Mouse (Mus musculus) left cerebral cortex, adult 8-10 months (tissue): Measurements from ENCODE around the gene Ikzf4. TPM values are rescaled to one million over a fixed set of nuclear protein-coding genes. Genes with fewer than 3 reads are reported as not detected.

Source experiments
- DNase-seq, 2 experiments: peaks; one replicate each; pipeline ENCODE4 v3.0.0; 2022; ENCODE audit warnings: low spot score in 2 of 2
- microRNA-seq, 2 experiments: library from miRNA; unstranded; fragments of <30 nt; microRNA quantifications; one replicate each; pipeline ENCODE4 v1.2.0; 2022
- total RNA-seq, 4 experiments: library from RNA; stranded (reverse); gene quantifications; 2 replicates each; pipeline ENCODE4 v1.2.4; 2022

Ikzf4 gene
- total RNA-seq, 4 experiments from 2014 or later, result 12.0 to 15.9 (median 13.8) TPM

DNA sequence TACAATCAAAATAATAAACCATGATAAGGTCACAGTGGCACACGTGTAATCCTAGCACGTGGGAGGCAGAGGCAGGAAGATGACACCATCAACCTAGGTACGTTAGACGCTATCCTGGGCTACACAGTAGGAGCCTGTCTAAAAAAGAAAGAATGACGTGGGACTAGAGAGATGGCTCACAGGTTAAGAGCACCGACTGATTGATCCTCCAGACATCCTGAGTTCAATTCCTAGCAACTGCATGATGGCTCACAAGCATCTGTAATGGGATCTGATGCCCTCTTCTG, 32.7 kb downstream of the Ikzf4 start:
- DNase-seq, result no peak

GRCm38 (mm10) chr10:128612433-128613153, 33.2 kb downstream of the Ikzf4 start:
- peak in 1 of 2 experiments; percentile 45 for DNase-seq

GRCm38 (mm10) chr10:128606483-128606882, 39.3 kb downstream of the Ikzf4 start:
- DNase-seq, result no peak

GRCm38 (mm10) chr10:128602470-128603128, 43.2 kb downstream of the Ikzf4 start:
- no peak for DNase-seq

DNA sequence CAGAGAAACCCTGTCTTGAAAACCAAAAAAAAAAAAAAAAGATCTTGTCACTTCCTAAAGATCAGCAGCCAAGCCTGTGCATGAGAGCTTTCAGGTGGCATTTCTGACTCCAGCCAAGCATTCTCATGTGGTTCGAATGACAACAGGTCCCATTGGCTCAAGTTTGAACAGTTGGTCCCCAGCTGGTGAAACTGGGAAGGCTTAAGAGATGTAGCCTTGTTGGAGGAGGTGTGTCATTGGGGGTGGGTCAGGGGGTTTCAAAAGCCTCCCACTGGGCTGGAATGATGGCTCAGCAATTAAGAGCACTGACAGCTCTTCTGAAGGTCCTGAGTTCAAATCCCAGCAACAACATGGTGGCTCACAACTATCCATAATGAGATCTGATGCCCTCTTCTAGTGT, 44.3 kb downstream of the Ikzf4 start:
- DNase-seq, result no peak

- no peak for DNase-seq
These were observed 47.3 kb downstream of the Ikzf4 start for GRCm38 (mm10) chr10:128598476-128598875.

DNA sequence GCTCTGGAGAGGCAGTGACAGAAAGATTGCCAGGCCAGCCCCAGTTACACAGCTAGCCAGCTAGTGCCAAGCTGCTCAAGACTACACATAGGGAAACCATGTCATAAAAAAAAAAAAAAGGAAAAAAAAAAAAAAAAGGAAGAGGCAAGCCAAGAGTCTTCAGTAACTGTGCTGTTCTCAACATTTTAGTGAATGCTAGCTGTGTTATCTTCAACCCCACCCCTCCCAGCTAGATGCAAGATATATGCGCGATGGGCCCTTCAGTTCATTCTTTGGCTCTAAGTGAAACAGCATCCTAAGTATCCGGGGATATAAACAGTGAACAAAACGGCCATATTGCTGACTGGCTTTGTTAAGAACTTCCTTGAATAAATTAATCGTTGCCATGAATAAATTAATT, 53.0 kb downstream of the Ikzf4 start:
- DNase-seq, result no peak

GRCm38 (mm10) chr10:128591436-128591835, 54.4 kb downstream of the Ikzf4 start:
- DNase-seq, result no peak

GRCm38 (mm10) chr10:128590193-128590690, 55.5 kb downstream of the Ikzf4 start:
- no peak for DNase-seq

- DNase-seq, result no peak
These were observed 56.2 kb downstream of the Ikzf4 start, which contains the start of gene Erbb3 for GRCm38 (mm10) chr10:128589464-128590192. TSS of gene Erbb3 (minus strand) at chr10:128589652.

- DNase-seq, result no peak
These were observed 56.9 kb downstream of the Ikzf4 start for GRCm38 (mm10) chr10:128588775-128589463.

DNA sequence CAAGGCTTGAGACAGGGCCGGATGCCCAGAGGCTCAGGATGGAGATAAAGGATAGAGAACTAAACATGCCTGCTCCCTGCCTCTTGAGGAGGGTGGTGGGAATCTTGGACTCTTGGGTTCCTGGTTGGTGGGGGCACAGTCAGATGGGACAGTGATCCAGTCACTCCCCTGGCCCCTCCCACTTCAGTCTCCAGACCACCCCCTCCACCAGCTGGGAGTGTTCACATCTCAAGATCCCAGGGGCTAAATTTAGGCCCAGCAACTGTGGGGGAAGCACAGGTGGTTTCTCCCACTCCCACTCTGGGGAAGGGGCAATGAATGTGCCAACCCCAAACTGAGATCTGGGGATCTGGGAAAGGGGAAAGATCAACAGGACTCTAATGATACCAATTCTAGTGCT, 57.7 kb downstream of the Ikzf4 start:
- DNase-seq, result no peak

DNA sequence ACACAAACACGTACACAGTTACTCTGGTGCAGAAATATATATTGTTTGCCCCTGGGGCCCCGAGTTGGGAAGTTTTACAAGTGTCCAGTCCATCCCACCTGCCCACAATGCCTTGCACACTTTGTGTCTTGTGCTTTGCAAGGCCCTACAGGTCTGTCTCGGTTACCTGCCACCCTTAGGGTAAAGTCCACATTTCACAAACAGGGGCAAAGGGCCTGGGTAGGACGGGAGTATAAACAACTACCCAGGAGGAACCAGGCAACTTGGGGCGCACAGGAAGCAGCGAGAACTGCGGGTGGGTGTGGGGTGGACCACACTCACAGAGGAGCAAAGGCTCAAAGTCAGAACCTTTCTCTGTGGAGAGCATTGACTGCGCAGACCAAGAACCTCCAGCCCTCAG, 58.1 kb downstream of the Ikzf4 start:
- DNase-seq, result no peak

GRCm38 (mm10) chr10:128587120-128587519, 58.7 kb downstream of the Ikzf4 start:
- DNase-seq, result no peak

DNA sequence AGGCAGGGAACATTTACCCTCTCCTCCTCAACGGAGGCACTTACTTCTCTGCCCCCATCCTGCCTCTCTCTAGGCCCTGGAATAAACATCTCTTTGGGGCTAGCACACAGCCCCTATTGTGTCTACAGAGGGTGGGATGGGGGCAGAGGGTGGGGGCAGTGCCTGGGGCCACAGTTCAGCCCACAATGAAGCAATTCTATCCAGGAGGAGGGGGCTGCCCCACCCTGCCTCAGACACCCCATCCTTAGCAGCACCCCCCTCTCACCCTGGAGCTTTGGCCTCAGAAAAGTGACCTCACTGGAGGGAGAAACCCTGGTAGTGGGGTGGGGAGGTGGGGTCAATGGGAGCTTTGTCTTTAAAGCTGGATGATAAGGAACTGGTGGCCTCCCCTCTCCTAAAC, 59.2 kb downstream of the Ikzf4 start:
- no peak for DNase-seq

- DNase-seq, result no peak
These were observed 61.4 kb downstream of the Ikzf4 start for GRCm38 (mm10) chr10:128584386-128584785.

DNA sequence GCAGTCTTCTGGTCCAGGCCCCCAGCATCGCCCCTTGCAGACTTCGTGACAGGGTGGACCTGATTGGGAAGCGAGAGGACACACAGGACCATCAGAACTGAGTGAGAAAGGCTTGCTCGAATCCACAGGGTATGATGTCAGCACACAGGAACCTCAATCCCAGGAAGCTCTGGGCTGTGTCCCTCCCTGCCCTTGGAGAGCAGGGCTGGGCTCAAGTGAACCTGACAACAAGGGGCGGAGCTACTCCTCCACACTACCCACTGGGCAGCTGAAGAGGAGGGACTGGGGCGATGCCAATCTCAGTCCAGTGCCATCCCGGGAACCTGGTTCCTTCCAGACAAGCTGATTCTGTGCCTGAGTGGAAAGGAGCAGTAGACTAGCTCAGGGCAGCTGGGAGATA, 62.1 kb downstream of the Ikzf4 start:
- no peak for DNase-seq

Small RNA genes lying within 50 kb of the gene (microRNA-seq; reads per million reads assigned to microRNA genes)
- 0 to 0.84 reads per million in 2 experiments for gene Mir6917

Other genes starting within 250 kb of the Ikzf4 start
- under 1 TPM in 3 of 4 experiments, not detected in 1; 0.27 to 0.61 (median 0.59) TPM for gene Slc39a5, start 244.8 kb downstream of the Ikzf4 start, total RNA-seq
- gene Nabp2, start 234.5 kb downstream of the Ikzf4 start, total RNA-seq, result 10 to 100 TPM; 90.1 to 97.4 (median 94.1) TPM
- gene Rnf41, start 234.3 kb downstream of the Ikzf4 start, total RNA-seq, result 10 to 100 TPM; 72.2 to 79.3 (median 73.4) TPM
- 100 to 1,000 TPM; 262 to 275 (median 268) TPM for gene Smarcc2, start 186.7 kb downstream of the Ikzf4 start, total RNA-seq
- 100 to 1,000 TPM; 555 to 620 (median 586) TPM for gene Myl6, start 151.8 kb downstream of the Ikzf4 start, total RNA-seq
- 10 to 100 TPM; 29.9 to 33.3 (median 32.4) TPM for gene Myl6b, start 147.3 kb downstream of the Ikzf4 start, total RNA-seq
- gene Esyt1, start 120.1 kb downstream of the Ikzf4 start, total RNA-seq, result 10 to 100 TPM; 11.9 to 13.7 (median 12.8) TPM
- 10 to 100 TPM; 11.7 to 16.1 (median 14.8) TPM for gene Zc3h10, start 98.2 kb downstream of the Ikzf4 start, total RNA-seq
- gene Rpl41, start 96.7 kb downstream of the Ikzf4 start, total RNA-seq, result 1,000 to 10,000 TPM; 1,345 to 1,743 (median 1,563) TPM
- 10 to 100 TPM; 57.5 to 60.9 (median 59.4) TPM for gene Pa2g4, start 80.0 kb downstream of the Ikzf4 start, total RNA-seq
- gene Erbb3, start 56.3 kb downstream of the Ikzf4 start, total RNA-seq, result 1 to 10 TPM; 7.8 to 8.3 (median 8.2) TPM
- gene Rps26, start 19.2 kb downstream of the Ikzf4 start, total RNA-seq, result 100 to 1,000 TPM; 129 to 288 (median 207) TPM
- gene Suox, start 28.1 kb upstream of the Ikzf4 start, total RNA-seq, result 10 to 100 TPM; 12.7 to 14.6 (median 14.0) TPM
- gene Rab5b, start 50.3 kb upstream of the Ikzf4 start, total RNA-seq, result 100 to 1,000 TPM; 131 to 143 (median 135) TPM
- under 1 TPM; 0.40 to 0.98 (median 0.59) TPM for gene Pmel, start 58.2 kb upstream of the Ikzf4 start, total RNA-seq
- gene Cdk2, start 59.0 kb upstream of the Ikzf4 start, total RNA-seq, result 1 to 10 TPM; 2.5 to 5.9 (median 3.8) TPM
- 10 to 100 TPM in 1 of 4 experiments, 1 to 10 TPM in 3; 9.0 to 10.5 (median 9.6) TPM for gene Dgka, start 98.9 kb upstream of the Ikzf4 start, total RNA-seq
- 10 to 100 TPM; 28.6 to 31.6 (median 30.2) TPM for gene Pym1, start 101.9 kb upstream of the Ikzf4 start, total RNA-seq
- 1 to 10 TPM in 1 of 4 experiments, under 1 TPM in 3; 0.59 to 1.8 (median 0.85) TPM for gene Mmp19, start 144.9 kb upstream of the Ikzf4 start, total RNA-seq
- 10 to 100 TPM; 62.4 to 73.2 (median 65.8) TPM for gene Dnajc14, start 158.1 kb upstream of the Ikzf4 start, total RNA-seq
- gene Tmem198b, start 158.4 kb upstream of the Ikzf4 start, total RNA-seq, result 10 to 100 TPM; 10.5 to 12.0 (median 11.4) TPM
- gene Sarnp, start 171.3 kb upstream of the Ikzf4 start, total RNA-seq, result 10 to 100 TPM; 29.7 to 35.2 (median 31.2) TPM
- gene Ormdl2, start 175.7 kb upstream of the Ikzf4 start, total RNA-seq, result 1 to 10 TPM; 6.5 to 8.7 (median 7.8) TPM
- 10 to 100 TPM; 13.3 to 15.2 (median 13.9) TPM for gene Gdf11, start 245.7 kb upstream of the Ikzf4 start, total RNA-seq